Mouse (Mus musculus) midbrain, postnatal 0 days (tissue): ENCODE measurements at regions not wholly inside any gene's neighbourhood (a gene's known extent, or its start where the extent isn't known, plus 50 kb on each side); places are given as distances from the start of the nearest gene placed in this dataset.
"Not testable (repeated sequence)": the region's sequence is repeated elsewhere in the genome, so short reads cannot be mapped to it uniquely, and the experiment has no call there.

ENCODE experiments used
- ATAC-seq: fragments of 200-750 bp; cut with Nextera tagmentation; 2 replicates; pipeline ENCODE4 v1.8.0; 2017; ENCODE audit warnings: moderate number of reproducible peaks, mild to moderate bottlenecking, moderate TSS enrichment, moderate library complexity; ENCODE audit not compliant: low FRiP score
- DNase-seq: peaks from one replicate; pipeline ENCODE4 v3.0.0-alpha.2; 2015; ENCODE audit warnings: low spot score
- H3K27ac ChIP-seq: fragments of 300-500 bp; sonication (generic); 2 replicates; pipeline ENCODE4 v1.5.1; 2014; ENCODE audit warnings: low read depth, mild to moderate bottlenecking, low read length, mixed read lengths
- H3K27me3 ChIP-seq: fragments of 300-500 bp; sonication (generic); 2 replicates; pipeline ENCODE4 v1.6.1; 2014; ENCODE audit warnings: low read length, control low read depth, mixed read lengths; ENCODE audit not compliant: insufficient read depth
- H3K36me3 ChIP-seq: fragments of 300-500 bp; sonication (generic); 2 replicates; pipeline ENCODE4 v1.6.1; 2014; ENCODE audit warnings: low read length, control low read depth, mixed read lengths; ENCODE audit not compliant: insufficient read depth
- H3K4me1 ChIP-seq: fragments of 300-500 bp; sonication (generic); 2 replicates; pipeline ENCODE4 v1.6.1; 2014; ENCODE audit warnings: mild to moderate bottlenecking, control low read depth, antibody characterized with exemption, low read length, mixed read lengths; ENCODE audit not compliant: insufficient read depth
- H3K4me2 ChIP-seq: fragments of 300-500 bp; sonication (generic); 2 replicates; pipeline ENCODE4 v1.6.1; 2014; ENCODE audit warnings: low read depth, mild to moderate bottlenecking, low read length, mixed read lengths; ENCODE audit not compliant: poor library complexity, severe bottlenecking
- H3K4me3 ChIP-seq: fragments of 300-500 bp; sonication (generic); 2 replicates; pipeline ENCODE4 v1.5.1; 2014; ENCODE audit warnings: low read depth, mild to moderate bottlenecking, low read length, moderate library complexity
- H3K9ac ChIP-seq: fragments of 300-500 bp; sonication (generic); replicated peaks from 2 replicates; pipeline ENCODE4 v1.6.1; 2014; ENCODE audit warnings: mild to moderate bottlenecking, low read length, moderate library complexity, mixed read lengths; ENCODE audit not compliant: poor library complexity, severe bottlenecking
- H3K9me3 ChIP-seq: fragments of 300-500 bp; sonication (generic); 2 replicates; pipeline ENCODE4 v1.6.1; 2016; ENCODE audit warnings: low read length, control low read depth
- CTCF ChIP-seq: IDR thresholded peaks from 2 replicates; pipeline ENCODE4 v1.5.1; 2016; ENCODE audit warnings: antibody characterized with exemption, mild to moderate bottlenecking
- WGBS: fragments of 180-500 bp; shearing (Covaris S2); extraction: QIAGEN DNeasy Blood & Tissue Kit; methylation state at CpG from one replicate; pipeline ENCODE4 v1.1.7; 2014; 5-methylcytosine and 5-hydroxymethylcytosine counted together

GRCm38 (mm10) chr2:99470856-99471465 lies 803.9 kb upstream of the Gm10800 start:
- WGBS, result 82% methylated on average over 2 of the region's 2 CpGs
- no peaks in the 10 kb centered on the region for H3K9me3 ChIP-seq
- H3K27ac ChIP-seq, result no peak overlapping the region
- ATAC-seq (no peak; the same call in 1 of the 2 replicates), DNase-seq (peak; percentile 56)
- no peaks in the 10 kb centered on the region for H3K4me1 ChIP-seq
- no peaks in the 10 kb centered on the region for H3K36me3 ChIP-seq
- no peak for TF ChIP-seq CTCF
- no peak overlapping the region for H3K4me2 ChIP-seq
- no peak overlapping the region for H3K9ac ChIP-seq
- H3K27me3 ChIP-seq, result no peaks in the 10 kb centered on the region
- H3K4me3 ChIP-seq, result no peak overlapping the region

- no peaks in the 10 kb centered on the region for H3K36me3 ChIP-seq
- no peak for DNase-seq
- no peak for TF ChIP-seq CTCF
- H3K4me1 ChIP-seq, result 0 out of 2 replicates have a peak, but pooled peaks cover 2% of the 10 kb centered on the region
- no peak overlapping the region for H3K4me3 ChIP-seq
- no peaks in the 10 kb centered on the region for H3K9me3 ChIP-seq
- no peaks in the 10 kb centered on the region for H3K27me3 ChIP-seq
- ATAC-seq, result no peak
- H3K9ac ChIP-seq, result no peak overlapping the region
- H3K27ac ChIP-seq, result no peak overlapping the region
- no peak overlapping the region for H3K4me2 ChIP-seq
These were observed 764.2 kb upstream of the Gm10800 start for GRCm38 (mm10) chr2:99431254-99431653.

DNA sequence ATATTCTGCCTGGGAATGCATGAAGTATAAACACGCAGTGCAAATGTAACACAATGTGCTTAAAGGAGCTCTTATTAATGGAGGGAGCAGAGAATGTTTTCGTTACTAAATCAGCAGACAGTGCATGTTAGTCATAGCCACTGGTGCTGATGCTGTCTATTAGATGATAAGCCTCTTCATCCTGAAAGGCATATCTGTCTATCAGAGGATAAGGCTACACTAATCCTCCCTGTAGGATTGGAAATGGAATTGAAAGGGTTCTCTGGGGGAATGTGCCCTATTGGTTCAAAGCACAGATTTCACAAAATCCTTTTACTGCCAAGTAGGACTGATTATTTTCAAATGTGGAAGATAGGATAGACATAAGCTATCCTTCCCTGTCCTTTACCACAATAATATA lies 763.4 kb upstream of the Gm10800 start:
- ATAC-seq, result no peak
- no peak for TF ChIP-seq CTCF
- no peaks in the 10 kb centered on the region for H3K9me3 ChIP-seq
- 0 out of 2 replicates have a peak, but pooled peaks cover 2% of the 10 kb centered on the region for H3K4me1 ChIP-seq
- H3K9ac ChIP-seq, result no peak overlapping the region
- no peak overlapping the region for H3K4me2 ChIP-seq
- no peak overlapping the region for H3K27ac ChIP-seq
- WGBS, result 39% methylated on average over 2 of the region's 2 CpGs
- no peak overlapping the region for H3K4me3 ChIP-seq
- H3K36me3 ChIP-seq, result no peaks in the 10 kb centered on the region
- H3K27me3 ChIP-seq, result no peaks in the 10 kb centered on the region
- DNase-seq, result peak; percentile 3

DNA sequence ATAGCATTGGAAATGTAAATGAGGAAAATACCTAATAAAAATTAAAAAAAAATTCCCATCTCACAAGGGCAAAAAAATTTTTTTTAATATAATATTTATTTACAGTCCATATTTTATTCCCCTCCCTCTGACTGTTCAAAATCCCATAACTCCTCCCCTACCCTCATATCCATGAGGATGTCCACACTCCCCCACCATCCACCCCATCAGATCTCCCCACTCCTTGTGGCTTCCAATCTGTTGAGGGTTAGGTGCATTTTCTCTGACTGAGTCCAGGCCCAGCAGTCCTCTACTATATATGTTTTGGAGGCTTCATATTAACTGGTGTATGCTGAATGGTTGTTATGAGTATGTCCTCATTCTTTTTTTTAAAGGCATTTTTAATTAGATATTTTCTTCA lies 754.5 kb upstream of the Gm10800 start:
- Histone ChIP-seq H3K4me1 (no peaks in the 10 kb centered on the region), H3K4me3 (no peak overlapping the region), H3K9ac (no peak overlapping the region), H3K36me3 (no peaks in the 10 kb centered on the region), H3K27ac (no peak overlapping the region), H3K9me3 (no peaks in the 10 kb centered on the region), H3K4me2 (no peak overlapping the region), H3K27me3 (no peaks in the 10 kb centered on the region)
- DNase-seq (no peak), ATAC-seq (no peak)
- no peak for TF ChIP-seq CTCF

DNA sequence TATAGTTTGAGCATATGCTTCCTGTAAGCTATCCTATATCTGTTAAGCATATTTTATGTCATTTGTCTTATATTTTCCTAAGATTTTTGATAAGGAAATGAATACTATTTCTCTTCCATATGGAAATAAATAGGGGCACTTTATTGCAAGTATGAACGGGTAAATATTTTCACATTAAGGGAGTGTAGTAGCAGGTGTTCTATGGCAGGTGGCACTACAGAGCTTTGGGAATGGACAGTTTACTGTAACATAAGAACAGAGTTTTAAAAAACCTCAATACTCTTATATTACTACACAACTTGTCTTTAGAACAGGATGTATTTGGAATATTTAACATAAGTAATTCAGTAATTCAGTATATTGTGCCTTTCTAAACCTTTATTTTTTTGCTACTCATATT lies 742.4 kb upstream of the Gm10800 start:
- no peaks in the 10 kb centered on the region for H3K27me3 ChIP-seq
- H3K9me3 ChIP-seq, result no peaks in the 10 kb centered on the region
- no peak overlapping the region for H3K9ac ChIP-seq
- WGBS, result 59% methylated on average over 1 of the region's 1 CpGs
- no peak for DNase-seq
- no peaks in the 10 kb centered on the region for H3K36me3 ChIP-seq
- no peaks in the 10 kb centered on the region for H3K4me1 ChIP-seq
- peak; percentile 41 for TF ChIP-seq CTCF
- no peak overlapping the region for H3K4me3 ChIP-seq
- H3K27ac ChIP-seq, result no peak overlapping the region
- no peak for ATAC-seq
- H3K4me2 ChIP-seq, result no peak overlapping the region

GRCm38 (mm10) chr2:99379746-99380145 lies 712.6 kb upstream of the Gm10800 start:
- TF ChIP-seq CTCF, result no peak
- H3K9ac ChIP-seq, result no peak overlapping the region
- no peaks in the 10 kb centered on the region for H3K9me3 ChIP-seq
- ATAC-seq, result no peak
- no peak overlapping the region for H3K4me3 ChIP-seq
- DNase-seq, result no peak
- H3K27me3 ChIP-seq, result no peaks in the 10 kb centered on the region
- H3K4me2 ChIP-seq, result no peak overlapping the region
- H3K4me1 ChIP-seq, result no peaks in the 10 kb centered on the region
- no peaks in the 10 kb centered on the region for H3K36me3 ChIP-seq
- H3K27ac ChIP-seq, result no peak overlapping the region

GRCm38 (mm10) chr2:99363651-99364050 lies 696.5 kb upstream of the Gm10800 start:
- not testable (repeated sequence) for H3K9me3 ChIP-seq, DNase-seq, H3K9ac ChIP-seq, H3K4me2 ChIP-seq, H3K36me3 ChIP-seq, H3K4me1 ChIP-seq, ATAC-seq, H3K27ac ChIP-seq, H3K27me3 ChIP-seq, H3K4me3 ChIP-seq
- 85% methylated on average over 3 of the region's 3 CpGs for WGBS
